In the genomic region with DNA sequence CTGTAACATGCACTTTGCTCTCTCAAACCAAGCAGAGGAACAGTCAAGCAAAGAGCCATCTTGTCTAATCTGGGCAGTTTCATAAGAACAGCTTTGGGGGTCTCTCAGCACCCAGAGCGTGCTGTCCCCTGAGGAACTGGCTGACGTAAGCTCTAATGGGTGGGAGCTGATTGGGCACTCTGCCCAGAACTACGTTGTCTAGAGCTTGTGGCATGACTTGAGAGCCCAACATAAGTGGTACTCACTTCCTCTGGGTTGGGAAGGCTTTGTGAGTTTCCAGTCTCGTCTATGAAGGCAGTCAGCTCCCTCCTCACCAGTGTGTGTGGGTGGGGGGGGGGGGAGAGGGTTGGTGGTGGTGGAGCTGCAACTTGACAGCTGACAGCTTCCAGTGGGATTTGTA, we compare ENCODE assay signal across 23 mouse cellular contexts. TPM values are rescaled to one million over a fixed set of nuclear protein-coding genes. Genes with fewer than 3 reads are reported as not detected.
DNase-seq lines count a peak whose midpoint lies in the region; ATAC-seq and TF ChIP-seq lines count a peak whose summit lies in the region.
"Had no signal": no experiment of that assay in that cellular context is flagged by ENCODE, and none has a peak within 500 bp of the region (broad histone marks: within the 10 kb centered on the region; RNA-seq: fewer than 3 reads in every experiment).

No protein-coding gene starts in this region.

- 49% methylated on average over 4 of the region's 4 CpGs for WGBS in embryonic facial prominence, embryonic 14.5 days
- WGBS in embryonic facial prominence, embryonic 10.5 days = 76% methylated on average over 4 of the region's 4 CpGs
- WGBS in lung, embryonic 14.5 days = 22% methylated on average over 4 of the region's 4 CpGs

- H3K36me3 ChIP-seq in embryonic facial prominence, embryonic 14.5 days (ENCODE audit: control insufficient read depth, insufficient read depth, low read length) = no peaks in the 10 kb centered on the region
- no peaks in the 10 kb centered on the region for H3K36me3 ChIP-seq in embryonic facial prominence, embryonic 10.5 days (replicated peaks)
- no peaks in the 10 kb centered on the region for H3K36me3 ChIP-seq in lung, embryonic 14.5 days (ENCODE audit: insufficient read depth)
- H3K36me3 ChIP-seq: embryonic facial prominence, embryonic 13.5 days; forebrain, embryonic 15.5 days; G1E; heart, embryonic 15.5 days; hindbrain, embryonic 13.5 days had no signal

- no peak for TF ChIP-seq POLR2A in bone marrow macrophage, adult 2 months (IDR thresholded peaks at IDR 0.05; ENCODE audit: borderline replicate concordance, low read depth, low read length)

- peaks cover 12% of the 10 kb centered on the region; the same call in 1 of the 2 replicates for H3K4me1 ChIP-seq in embryonic facial prominence, embryonic 14.5 days (ENCODE audit: control insufficient read depth, insufficient read depth, low read length)
- H3K4me1 ChIP-seq in embryonic facial prominence, embryonic 10.5 days = peaks cover 18% of the 10 kb centered on the region
- no peaks in the 10 kb centered on the region; the same call in 1 of the 2 replicates for H3K4me1 ChIP-seq in lung, embryonic 14.5 days (ENCODE audit: insufficient read depth)
- H3K4me1 ChIP-seq in bone marrow macrophage, adult 2 months (ENCODE audit: control insufficient read depth, insufficient read depth, low read length) = peaks cover 37% of the 10 kb centered on the region

- H3K4me2 ChIP-seq in embryonic facial prominence, embryonic 14.5 days (ENCODE audit: low read depth, low read length) = no peak overlapping the region
- H3K4me2 ChIP-seq in lung, embryonic 14.5 days = no peak overlapping the region
- H3K4me2 ChIP-seq: embryonic facial prominence, embryonic 13.5 days; forebrain, embryonic 15.5 days; heart, embryonic 11.5 days; heart, embryonic 15.5 days; hindbrain, embryonic 13.5 days had no signal

- ATAC-seq in embryonic facial prominence, embryonic 14.5 days (ENCODE audit: low read depth) = no peak
- 0 out of 2 replicates have a peak, but pooled peaks have one; percentile 48 for ATAC-seq in lung, embryonic 14.5 days (ENCODE audit: insufficient read depth)
- ATAC-seq: CD4-positive, CD25-positive, alpha-beta regulatory T cell, adult 4 months; forebrain, embryonic 15.5 days; hindbrain, postnatal 0 days had no signal

- H3K27ac ChIP-seq in embryonic facial prominence, embryonic 14.5 days (replicated peaks; ENCODE audit: low read depth, low read length) = no peak overlapping the region
- H3K27ac ChIP-seq in embryonic facial prominence, embryonic 10.5 days (replicated peaks) = no peak overlapping the region
- no peak overlapping the region for H3K27ac ChIP-seq in lung, embryonic 14.5 days (ENCODE audit: low read depth)
- H3K27ac ChIP-seq in bone marrow macrophage, adult 2 months (ENCODE audit: insufficient read depth, low read depth, low read length) = peak overlapping the region; percentile 1; the same call in 1 of the 2 replicates
- H3K27ac ChIP-seq: embryonic facial prominence, embryonic 13.5 days; forebrain, embryonic 15.5 days; gastrocnemius, adult 2 months; heart, embryonic 15.5 days; hindbrain, embryonic 13.5 days; hindbrain, postnatal 0 days had no signal

- no peak overlapping the region for H3K4me3 ChIP-seq in embryonic facial prominence, embryonic 14.5 days (ENCODE audit: low read depth, low read length)
- no peak overlapping the region for H3K4me3 ChIP-seq in embryonic facial prominence, embryonic 10.5 days
- H3K4me3 ChIP-seq in lung, embryonic 14.5 days (ENCODE audit: low read depth, low read length) = no peak overlapping the region
- no peak overlapping the region for H3K4me3 ChIP-seq in bone marrow macrophage, adult 2 months (ENCODE audit: insufficient read depth, low read length)
- H3K4me3 ChIP-seq: embryonic facial prominence, embryonic 13.5 days; forebrain, embryonic 15.5 days; gastrocnemius, adult 2 months; heart, embryonic 15.5 days; hindbrain, embryonic 13.5 days had no signal

- TF ChIP-seq CTCF in lung, embryonic 14.5 days (IDR thresholded peaks at IDR 0.05; ENCODE audit: low read depth) = no peak
- no peak for TF ChIP-seq CTCF in bone marrow macrophage, adult 2 months (IDR thresholded peaks at IDR 0.05; ENCODE audit: low read depth, low read length)

- peaks cover 44% of the 10 kb centered on the region for H3K27me3 ChIP-seq in embryonic facial prominence, embryonic 14.5 days (replicated peaks; ENCODE audit: control insufficient read depth, insufficient read depth, low read length)
- H3K27me3 ChIP-seq in embryonic facial prominence, embryonic 10.5 days (replicated peaks; ENCODE audit: low read depth, poor library complexity, severe bottlenecking) = peaks cover 81% of the 10 kb centered on the region
- peaks cover 38% of the 10 kb centered on the region for H3K27me3 ChIP-seq in lung, embryonic 14.5 days (ENCODE audit: insufficient read depth, low read length)

- no peaks in the 10 kb centered on the region for H3K9me3 ChIP-seq in embryonic facial prominence, embryonic 14.5 days (ENCODE audit: control insufficient read depth, low read length)
- no peaks in the 10 kb centered on the region for H3K9me3 ChIP-seq in embryonic facial prominence, embryonic 10.5 days
- H3K9me3 ChIP-seq in lung, embryonic 14.5 days (ENCODE audit: low read depth, low read length) = no peaks in the 10 kb centered on the region
- H3K9me3 ChIP-seq: embryonic facial prominence, embryonic 13.5 days; forebrain, embryonic 15.5 days; heart, embryonic 15.5 days; hindbrain, embryonic 13.5 days had no signal

- DNase-seq in embryonic facial prominence, embryonic 14.5 days (ENCODE audit: low spot score) = peak; percentile 13
- DNase-seq in embryonic facial prominence, embryonic 10.5 days (ENCODE audit: low spot score) = no peak
- peak; percentile 70 for DNase-seq in lung, embryonic 14.5 days
- no peak for DNase-seq in lung, adult 18-20 months
- DNase-seq in lung, postnatal 10 days = peak; percentile 44
- DNase-seq in MN1 (ENCODE audit: low spot score) = no peak
- no peak for DNase-seq in adrenal gland, postnatal 25 days
- DNase-seq: adrenal gland, postnatal 10 days; B cell, adult 2 months; cerebellum, adult 8-10 months; cerebellum, postnatal 14 days; gastrocnemius, adult 2 months; gastrocnemius, postnatal 25 days; heart, postnatal 14 days had no signal

- no peak overlapping the region for H3K9ac ChIP-seq in embryonic facial prominence, embryonic 14.5 days (ENCODE audit: low read depth, low read length)
- H3K9ac ChIP-seq in lung, embryonic 14.5 days = no peak overlapping the region
- H3K9ac ChIP-seq: embryonic facial prominence, embryonic 13.5 days; forebrain, embryonic 15.5 days; heart, embryonic 15.5 days; hindbrain, embryonic 13.5 days had no signal

RNA-seq across cellular contexts. Expression of gene Hrh1, which starts 2.8 kb away (rescaled TPM):
- 0.21 TPM in 1 of 2 replicates, not detected in the other for polyA plus RNA-seq in embryonic facial prominence, embryonic 14.5 days (2014; fragmentation: Nextera tagmentation; extraction: Ambion mirVana)
- polyA plus RNA-seq in embryonic facial prominence, embryonic 10.5 days (2016; fragmentation: Nextera tagmentation; extraction: Ambion mirVana) = 0.15 and 0.30 TPM in 2 replicates
- not detected in 2 replicates for polyA plus RNA-seq in lung, embryonic 14.5 days (2014; fragmentation: Nextera tagmentation; extraction: Ambion mirVana)
- polyA plus RNA-seq in bone marrow macrophage, adult 2 months (2012; ENCODE audit: insufficient read depth, insufficient read length, missing spikeins) = 0.66 and 0.76 TPM in 2 replicates
- 1.6 and 2.2 TPM in 2 replicates for total RNA-seq in adrenal gland, postnatal 25 days (2021)
- polyA plus RNA-seq: CD4-positive, CD25-positive, alpha-beta regulatory T cell, adult 4 months; embryonic facial prominence, embryonic 13.5 days; G1E; heart, embryonic 11.5 days had no signal

Comparison
In these comparisons a context has a peak if more than half of its experiments do, and no peak if none do; other contexts are left out.
1. DNase-seq: peak in embryonic facial prominence, embryonic 14.5 days (single experiment), lung, embryonic 14.5 days (single experiment) and lung, postnatal 10 days (single experiment); none in embryonic facial prominence, embryonic 10.5 days (single experiment), lung, adult 18-20 months (0 of 2), MN1 (single experiment) and adrenal gland, postnatal 25 days (single experiment).